Mouse (Mus musculus) brain, embryonic 14.5 days (tissue): ENCODE results near the gene Med19. TPM values are rescaled to one million over a fixed set of nuclear protein-coding genes. Genes with fewer than 3 reads are reported as not detected.

Experiments
- DNase-seq: peaks from one replicate; pipeline ENCODE4 v3.0.0-alpha.2; 2011; ENCODE audit warnings: low read depth
- CTCF ChIP-seq: fragments of 200-500 bp; IDR thresholded peaks from 2 replicates; pipeline ENCODE4 v1.5.1; 2012; ENCODE audit warnings: inconsistent platforms, mild to moderate bottlenecking, moderate library complexity, borderline replicate concordance; ENCODE audit not compliant: insufficient read depth, insufficient read length; ENCODE audit errors: extremely low read depth
- POLR2A ChIP-seq: fragments of 200-500 bp; IDR thresholded peaks from 2 replicates; pipeline ENCODE4 v1.6.1; 2012; ENCODE audit warnings: mild to moderate bottlenecking, inconsistent platforms, borderline replicate concordance; ENCODE audit not compliant: poor library complexity, insufficient read depth, insufficient read length, severe bottlenecking; ENCODE audit errors: extremely low read depth
- polyA plus RNA-seq: library from polyadenylated mRNA; depleted of rRNA; stranded (reverse); fragments of >200 nt; gene quantifications from 2 replicates; pipeline ENCODE4 v1.2.3, GENCODE M21; 2012

Med19 gene
- polyA plus RNA-seq, 1 experiment, result 40.1 TPM

DNA sequence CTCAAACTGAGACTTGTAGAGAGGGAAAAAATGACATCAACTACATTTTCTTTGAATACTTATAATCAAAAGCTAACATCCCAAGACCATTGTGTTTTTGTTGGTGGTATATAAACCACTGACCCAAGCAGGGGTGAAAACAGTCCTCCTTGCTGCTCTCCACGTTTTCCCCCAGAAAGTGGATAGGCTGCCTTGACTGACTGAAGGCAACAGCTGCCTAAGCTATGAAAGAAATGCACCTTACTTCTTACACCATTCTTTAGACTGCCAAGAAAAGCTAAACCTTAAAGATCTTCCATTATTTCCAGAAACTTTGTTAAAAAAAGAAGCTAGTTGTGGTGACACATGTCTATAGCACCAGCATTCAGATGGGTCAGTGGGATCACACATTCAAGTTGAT is 32.1 kb upstream of the Med19 start:
- no peak for TF ChIP-seq CTCF
- no peak for TF ChIP-seq POLR2A
- DNase-seq, result no peak

DNA sequence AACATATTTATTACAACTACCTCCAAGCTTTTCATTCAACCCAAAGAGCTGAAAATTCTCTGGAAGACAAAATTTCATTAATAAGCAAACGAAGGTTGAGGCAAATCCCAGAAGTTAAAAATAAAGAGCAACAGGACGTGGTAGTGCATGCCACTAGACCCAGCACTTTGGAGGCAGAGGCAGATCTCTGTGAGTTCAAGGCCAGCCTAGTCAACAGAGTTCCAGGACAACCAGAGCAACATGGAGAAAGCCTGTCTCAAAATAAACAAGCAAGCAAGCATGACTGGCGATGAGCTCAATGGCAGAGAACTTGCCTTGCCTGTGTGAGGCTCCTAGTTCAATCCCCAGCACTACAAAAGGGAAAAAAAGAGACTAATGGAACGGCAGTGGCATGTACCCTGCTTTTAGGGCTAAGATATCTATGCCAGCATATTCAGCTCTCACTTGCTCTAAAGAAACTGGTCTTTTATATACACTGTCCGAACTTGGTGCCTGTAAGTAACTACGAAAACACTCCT is 31.1 kb upstream of the Med19 start:
- TF ChIP-seq POLR2A, result no peak
- TF ChIP-seq CTCF, result no peak
- no peak for DNase-seq

DNA sequence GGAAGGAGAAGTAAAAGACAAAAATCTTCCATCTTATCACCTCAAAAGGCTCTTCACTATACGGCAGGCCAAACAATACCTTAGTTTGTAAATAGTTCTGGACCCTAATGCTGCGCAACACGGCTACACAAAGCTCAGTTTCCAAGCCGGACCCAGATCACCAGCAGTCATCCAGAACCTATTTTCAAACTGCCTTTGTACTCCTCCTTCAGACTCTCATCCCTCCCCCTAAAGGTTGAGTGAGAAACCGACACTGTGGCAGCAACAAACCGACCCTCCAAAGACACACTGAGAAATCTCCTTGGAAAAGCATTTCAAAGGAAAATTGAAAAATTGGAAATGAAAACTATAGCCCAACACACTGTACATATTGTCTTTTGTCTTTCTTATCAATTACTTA is 29.8 kb upstream of the Med19 start:
- DNase-seq, result peak; percentile 67
- TF ChIP-seq CTCF (peak; percentile 23; the same call in 1 of the 2 replicates), POLR2A (no peak)

DNA sequence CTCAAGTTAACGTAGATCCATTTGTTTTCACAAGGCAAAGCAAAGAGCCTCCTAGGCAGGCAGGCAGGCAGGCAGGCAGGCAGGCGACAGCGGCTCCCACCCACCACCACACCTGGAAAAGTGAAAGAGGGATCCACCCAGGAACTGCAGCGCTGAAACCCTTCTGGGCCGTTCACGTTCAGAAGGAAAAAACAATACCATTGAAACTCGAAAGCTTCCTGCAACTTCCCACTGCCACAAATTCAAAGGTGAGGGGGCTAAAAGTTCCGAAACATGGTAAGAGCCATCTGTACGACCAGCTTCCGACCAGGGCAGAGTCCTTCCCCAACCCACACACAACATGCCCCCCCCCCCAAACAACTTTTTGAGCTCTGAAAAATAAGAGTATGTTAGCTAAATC is 28.5 kb upstream of the Med19 start:
- DNase-seq, result peak; percentile 47
- TF ChIP-seq POLR2A (no peak), CTCF (no peak)

DNA sequence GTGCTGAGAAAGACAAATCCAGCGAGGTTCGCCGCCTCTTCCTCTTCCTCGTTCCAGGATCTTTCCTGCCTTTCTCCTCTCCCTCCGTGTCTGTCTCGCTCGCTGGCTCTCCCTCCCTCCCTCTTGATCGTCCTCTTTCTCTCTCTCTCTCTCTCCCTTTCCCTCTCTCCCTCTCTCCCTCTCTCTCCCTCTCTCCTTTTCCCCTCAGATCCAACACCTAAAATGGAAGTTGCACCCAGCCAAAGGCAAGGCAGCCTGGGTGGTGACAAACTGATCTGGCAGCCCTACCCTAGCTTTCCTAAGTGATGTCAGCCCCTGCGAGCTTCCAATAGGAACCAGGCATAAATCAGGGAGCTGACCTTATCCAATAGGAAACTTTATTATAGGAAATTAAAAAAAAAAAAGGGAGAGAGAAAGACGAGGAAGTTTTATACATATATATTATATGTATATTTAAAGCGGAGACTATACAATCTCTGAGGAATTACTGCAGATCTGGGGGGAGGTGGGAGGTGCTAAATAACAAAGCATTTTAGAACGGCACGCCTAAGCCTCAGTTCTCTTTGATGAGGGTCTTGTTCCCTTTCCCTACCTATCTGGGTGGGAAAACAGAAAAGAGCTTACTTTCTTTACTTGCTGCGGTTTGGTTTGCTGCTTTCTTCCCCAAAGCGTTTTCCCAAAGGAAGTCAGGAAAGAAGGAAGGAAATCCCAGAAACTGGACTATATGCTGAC is 27.6 kb upstream of the Med19 start, which contains the start of gene Ctnnd1:
TSS of gene Ctnnd1 (minus strand) at position 302 of the 732 bp plus-strand sequence.
- TF ChIP-seq POLR2A (peak; percentile 53; the same call in 1 of the 2 replicates), CTCF (no peak)
- peak; percentile 98 for DNase-seq

DNA sequence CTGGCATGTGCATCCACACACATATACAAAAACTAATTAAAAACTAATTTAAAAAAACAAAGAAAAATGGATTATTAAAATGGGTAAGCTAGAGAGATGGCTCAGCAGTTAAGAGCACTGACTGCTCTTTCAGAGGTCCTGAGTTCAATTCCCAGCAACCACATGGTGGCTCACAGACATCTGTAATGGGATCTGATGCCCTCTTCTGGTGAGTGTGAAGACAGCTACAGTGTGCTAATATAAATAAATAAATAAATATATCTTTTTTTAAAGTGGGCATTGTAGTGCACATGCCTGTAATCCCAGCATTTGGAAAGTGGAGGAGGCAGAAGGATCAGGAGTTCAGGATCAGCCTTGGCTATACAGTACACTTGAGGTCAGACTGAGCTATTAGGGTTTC is 24.8 kb upstream of the Med19 start:
- no peak for TF ChIP-seq POLR2A
- no peak for TF ChIP-seq CTCF
- no peak for DNase-seq

DNA sequence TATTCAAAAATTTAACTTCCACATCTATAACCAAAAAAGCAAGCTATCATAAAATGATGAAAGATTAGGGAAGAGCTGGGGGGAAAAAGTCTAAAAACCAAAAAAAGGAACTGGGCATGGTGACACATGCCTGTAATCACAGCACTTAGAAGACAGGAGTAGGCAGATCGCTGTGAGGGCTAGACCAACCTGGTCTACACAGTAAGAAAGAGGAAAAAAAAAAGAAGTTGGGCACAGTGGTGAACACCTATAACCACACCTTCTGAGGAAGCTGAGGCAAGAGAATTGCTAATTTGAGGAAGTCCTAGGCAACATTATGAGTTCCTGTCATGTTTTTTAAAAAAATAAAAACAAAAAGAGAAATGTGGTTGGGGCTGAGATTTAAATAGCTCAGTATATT is 22.3 kb upstream of the Med19 start:
- TF ChIP-seq CTCF (no peak), POLR2A (no peak)

DNA sequence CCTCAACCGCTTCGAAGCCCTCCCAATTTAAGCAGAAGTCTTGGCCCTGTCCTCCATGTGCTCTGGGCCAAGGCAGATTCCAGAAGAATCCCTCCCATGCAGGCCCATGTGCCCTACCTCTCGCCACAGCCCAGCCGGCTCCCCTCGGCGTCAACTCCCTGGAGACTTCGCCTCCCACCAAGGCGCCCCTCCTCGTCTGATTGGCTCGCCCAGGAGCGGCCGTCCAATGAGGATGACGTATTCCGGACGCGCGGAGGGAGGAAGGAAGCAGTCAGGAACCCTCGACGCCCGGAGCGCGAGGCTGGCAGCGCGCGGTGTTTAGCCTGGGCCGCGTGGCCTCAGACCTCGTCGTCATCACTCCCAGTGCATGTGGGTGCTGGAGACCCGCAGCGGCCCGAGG is 19.4 kb upstream of the Med19 start, which contains the start of gene Btbd18:
TSS of gene Btbd18 (plus strand) at position 274 of the 400 bp plus-strand sequence.
- TF ChIP-seq CTCF, result no peak
- DNase-seq, result no peak

More for the DNA sequence above, 22.3 kb upstream of the Med19 start:
- DNase-seq, result no peak

DNA sequence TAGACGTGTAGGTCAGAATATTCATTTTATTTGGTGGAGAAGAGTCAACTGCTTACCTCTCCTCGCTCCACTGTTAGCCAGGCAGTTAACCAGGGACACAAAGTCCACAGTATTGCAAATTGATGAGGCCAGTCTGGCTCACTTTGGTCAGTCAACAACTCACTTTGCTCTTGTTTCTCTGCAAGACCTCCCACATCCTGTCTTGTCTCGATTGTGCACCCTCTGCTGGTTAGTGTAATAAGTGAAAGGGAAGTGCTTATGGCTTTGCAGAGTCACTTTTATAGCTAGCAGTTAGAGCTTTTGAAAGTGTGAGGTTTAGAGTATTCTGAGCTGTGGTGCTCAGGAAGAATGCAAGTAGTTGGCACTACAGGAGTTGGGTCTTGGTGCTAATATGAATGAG is 17.9 kb upstream of the Med19 start:
- TF ChIP-seq CTCF (peak; percentile 35; the same call in 1 of the 2 replicates), POLR2A (no peak)
- peak; percentile 59 for DNase-seq

DNA sequence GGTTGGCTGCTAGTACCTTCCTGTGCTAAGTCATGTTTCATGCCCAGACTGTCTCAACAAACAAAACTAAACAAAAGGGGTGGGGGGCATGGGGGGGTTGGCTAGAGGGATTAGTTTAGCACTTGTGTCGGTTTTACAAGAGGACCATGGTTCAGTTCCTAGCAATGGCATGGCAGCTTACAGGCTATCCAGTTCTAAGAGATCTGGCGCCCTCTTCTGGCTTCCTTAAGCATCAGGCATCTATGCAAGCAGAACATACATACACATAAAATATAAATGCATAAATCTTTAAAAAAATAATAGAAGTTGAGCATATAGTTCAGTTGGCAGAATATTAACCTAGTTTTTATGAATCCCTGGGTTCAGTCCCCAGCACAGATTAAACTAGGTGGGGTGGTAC is 15.3 kb upstream of the Med19 start:
- peak; percentile 71 for DNase-seq
- TF ChIP-seq CTCF (peak; percentile 41; the same call in 1 of the 2 replicates), POLR2A (no peak)

DNA sequence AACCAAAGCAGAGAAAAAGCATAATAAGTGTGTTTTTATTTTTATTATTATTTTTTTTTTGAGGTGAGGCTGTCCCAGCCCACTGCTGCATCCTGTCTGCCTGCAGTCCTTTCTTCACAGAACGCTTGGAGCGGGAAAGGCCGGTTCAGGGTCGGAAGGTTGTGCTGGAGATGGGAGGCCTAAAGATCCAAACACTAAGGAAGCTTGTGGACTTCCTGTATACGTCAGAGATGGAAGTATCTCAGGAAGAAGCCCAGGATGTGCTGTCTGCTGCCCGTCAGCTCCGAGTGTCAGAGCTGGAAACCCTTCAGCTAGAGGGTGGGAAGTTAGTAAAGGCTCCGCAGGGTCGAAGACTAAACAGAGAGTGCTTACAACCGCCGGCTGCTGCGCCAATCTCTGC is 12.1 kb upstream of the Med19 start:
- TF ChIP-seq POLR2A (no peak), CTCF (no peak)
- DNase-seq, result no peak
